Mouse (Mus musculus) activated CD4-positive, CD25-positive, alpha-beta regulatory T cell (primary cell): ENCODE data around the gene Pkd2. TPM values are rescaled to one million over a fixed set of nuclear protein-coding genes. Genes with fewer than 3 reads are reported as not detected.

ENCODE experiments used
- polyA plus RNA-seq, 2 experiments: library from polyadenylated mRNA; unstranded; fragments of 100-300 nt; shearing (Covaris generic); gene quantifications; one replicate each; pipeline ENCODE4 v1.2.1; 2017

The Pkd2 gene
- polyA plus RNA-seq = under 1 TPM in 1 of 2 experiments, not detected in 1; 0.63 TPM

DNA sequence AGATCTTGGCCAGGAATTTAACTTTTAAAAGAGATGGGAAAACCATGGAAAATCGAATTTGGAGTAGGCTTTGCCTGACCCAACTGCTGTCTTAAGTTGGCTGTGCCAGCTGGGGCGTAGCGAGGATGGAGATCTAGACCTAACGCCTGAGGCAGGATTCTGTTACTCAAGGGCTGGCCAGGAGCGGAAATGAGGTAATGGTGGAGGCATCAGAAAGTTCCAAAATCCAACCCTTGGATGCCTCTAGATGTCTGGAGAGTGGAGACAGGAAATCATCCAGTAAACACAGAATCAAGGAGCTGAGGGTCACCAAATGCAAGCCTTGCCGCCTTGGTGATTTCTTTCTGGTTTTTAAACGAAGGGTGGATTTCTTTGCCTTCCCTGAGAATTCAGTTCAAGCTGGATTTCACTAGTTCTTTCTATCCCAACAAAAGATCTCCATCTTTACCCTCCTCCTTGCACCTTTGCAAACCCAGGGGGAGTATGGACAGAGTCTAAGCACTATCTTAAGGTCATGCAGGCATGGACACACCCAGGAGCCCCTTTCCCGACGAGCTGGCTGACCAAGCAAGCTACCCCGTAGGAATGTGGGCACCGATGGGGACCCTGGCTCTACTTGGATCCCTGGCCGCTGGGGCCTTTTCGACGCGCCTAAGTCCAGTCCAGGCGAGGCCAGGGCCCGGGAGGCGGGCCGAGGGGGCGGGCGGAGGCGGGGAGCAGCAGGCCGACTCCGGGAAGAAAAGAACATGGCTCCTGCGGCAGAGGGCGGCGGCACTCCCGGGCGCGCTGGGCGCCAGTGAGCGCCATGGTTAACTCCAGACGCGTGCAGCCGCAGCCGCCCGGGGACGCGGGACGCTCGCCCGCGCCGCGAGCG is at the start of gene Pkd2:
Pkd2 (plus strand) TSS at position 619 of the 874 bp plus-strand sequence.

DNA sequence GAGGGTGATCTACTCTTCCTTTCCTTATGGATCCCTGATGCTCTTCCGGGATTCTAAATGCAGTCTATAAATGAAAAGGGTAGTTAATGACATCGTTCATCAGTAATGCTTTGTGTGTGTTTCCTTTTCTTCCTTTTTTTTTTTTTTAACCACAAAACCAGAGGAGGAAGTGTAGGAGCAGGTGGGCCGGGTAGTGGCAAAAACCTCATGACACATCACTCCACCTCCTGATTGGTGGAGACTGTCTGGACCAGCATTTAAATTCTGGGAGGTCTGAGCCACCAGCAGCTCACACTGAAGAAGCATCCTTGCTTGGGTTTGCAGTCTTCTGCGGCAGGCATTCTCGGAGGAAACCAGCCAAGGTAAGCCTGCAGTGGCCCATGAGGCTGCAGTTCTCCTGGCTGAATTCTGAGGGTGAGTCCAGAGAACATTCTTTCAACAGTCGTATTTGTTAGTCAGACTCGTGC is 24.4 kb upstream of the Pkd2 start, which contains the start of gene Spp1:
Spp1 (plus strand) TSS at position 284 of the 467 bp plus-strand sequence.

DNA sequence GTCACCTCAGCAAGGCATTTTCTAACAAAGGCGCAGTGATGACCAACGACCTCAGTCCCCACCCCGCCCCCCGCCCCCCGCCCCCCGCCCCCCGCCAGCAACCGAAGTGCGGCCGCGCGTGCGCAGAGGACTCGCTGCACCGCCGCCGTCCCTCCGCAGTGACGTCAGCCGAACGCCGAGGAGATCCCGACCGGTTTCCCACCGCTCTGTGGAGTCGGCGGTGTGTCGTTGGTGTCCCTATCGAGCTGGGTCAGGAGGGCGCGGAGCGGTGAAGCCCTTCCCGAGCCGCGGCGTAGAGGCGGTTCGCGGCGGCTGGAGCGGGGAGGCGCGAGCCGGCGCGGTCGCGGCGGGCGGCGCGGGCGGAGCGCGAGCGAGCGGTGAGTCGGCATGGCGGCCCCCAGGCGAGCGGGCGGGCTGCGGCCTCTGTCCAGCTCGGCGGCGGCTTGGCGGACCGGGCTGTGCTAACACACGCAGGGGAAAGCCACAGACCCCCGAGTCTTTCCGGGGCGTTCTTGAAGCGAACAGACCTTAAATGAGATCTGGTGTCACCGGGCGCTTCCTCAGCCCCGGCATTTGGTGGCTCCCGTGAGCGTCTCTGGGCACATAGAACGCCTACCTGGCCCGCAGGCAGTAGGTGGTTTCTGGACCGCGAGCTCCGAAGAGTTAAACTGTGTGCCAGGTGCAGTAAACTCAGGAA is 49.1 kb downstream of the Pkd2 start, which contains the start of gene BC005561:
BC005561 (plus strand) TSS at position 158 of the 697 bp plus-strand sequence.

Other genes with a start within 250 kb of the Pkd2 start
- under 1 TPM in 1 of 2 experiments, not detected in 1; 0.11 TPM for gene Ibsp, start 160.3 kb upstream of the Pkd2 start, polyA plus RNA-seq
- gene Mepe, start 134.1 kb upstream of the Pkd2 start, polyA plus RNA-seq = not detected
- 1 to 10 TPM in 1 of 2 experiments, not detected in 1; 6.0 TPM for gene Spp1, start 24.3 kb upstream of the Pkd2 start, polyA plus RNA-seq
- gene BC005561, start 48.9 kb downstream of the Pkd2 start, polyA plus RNA-seq = 10 to 100 TPM in 1 of 2 experiments, 1 to 10 TPM in 1; 8.0 to 10.9 TPM